Mouse (Mus musculus) stomach, postnatal 0 days (tissue): ENCODE measurements around the gene Eml1.

Experiments used
- CTCF ChIP-seq: IDR thresholded peaks from 2 replicates; pipeline ENCODE4 v1.5.1; 2016; ENCODE audit warnings: antibody characterized with exemption, low read depth, mild to moderate bottlenecking, moderate library complexity
- EP300 ChIP-seq: optimal IDR thresholded peaks from 2 replicates; pipeline ENCODE3; 2016; ENCODE audit warnings: antibody characterized with exemption

DNA sequence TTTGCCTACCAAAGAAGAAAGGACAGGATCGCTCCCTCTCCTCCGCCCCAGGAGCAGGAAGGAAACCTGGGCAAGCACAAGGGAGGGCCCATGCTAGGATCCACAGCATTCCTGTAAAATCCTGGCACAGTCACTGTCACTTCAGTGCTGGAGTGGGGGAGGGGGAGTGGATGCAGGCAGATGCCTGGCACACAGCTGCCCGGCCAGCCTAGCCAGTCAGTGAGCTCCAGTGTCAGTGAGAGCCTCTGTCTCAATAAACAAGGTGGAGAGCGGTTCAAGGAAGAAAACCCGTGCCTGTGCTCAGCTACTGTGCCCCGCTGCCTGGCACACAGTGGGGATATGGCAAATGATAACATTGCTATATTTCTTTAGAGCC, 24.5 kb downstream of the Eml1 start:
- no peak for TF ChIP-seq CTCF
- no peak for TF ChIP-seq EP300
